Mouse (Mus musculus) cortical plate, adult 2 months (tissue): Measurements from ENCODE around the gene Epb41.

Source experiments
- CTCF ChIP-seq: fragments of 200-500 bp; IDR thresholded peaks from 2 replicates; pipeline ENCODE4 v1.5.1; 2011; ENCODE audit warnings: mild to moderate bottlenecking, control low read depth, low read length; ENCODE audit not compliant: insufficient read depth; ENCODE audit errors: extremely low read depth
- POLR2A ChIP-seq: fragments of 200-500 bp; IDR thresholded peaks from 2 replicates; pipeline ENCODE4 v1.6.1; 2011; ENCODE audit warnings: mild to moderate bottlenecking, low read length, control low read depth; ENCODE audit not compliant: insufficient read depth; ENCODE audit errors: extremely low read depth

GRCm38 (mm10) chr4:131907912-131908311 lies 167.2 kb downstream of the Epb41 start:
- TF ChIP-seq CTCF: no peak; the same call in 1 of the 2 replicates
- no peak for TF ChIP-seq POLR2A
